Mouse (Mus musculus) gastrocnemius, postnatal 10 days (tissue): ENCODE results near the gene Gltpd2. TPM values are rescaled to one million over a fixed set of nuclear protein-coding genes. Genes with fewer than 3 reads are reported as not detected.
"Not testable (repeated sequence)": the region's sequence is repeated elsewhere in the genome, so short reads cannot be mapped to it uniquely, and the experiment has no call there.

Experiments used
- DNase-seq: peaks from one replicate; pipeline ENCODE4 v3.0.0; 2021; ENCODE audit warnings: mixed read lengths
- total RNA-seq, 2 experiments: library from RNA; stranded (reverse); gene quantifications; 2 replicates each; pipeline ENCODE4 v1.2.3; 2021

The Gltpd2 gene
- total RNA-seq, 2 experiments from 2014 or later: not detected

GRCm38 (mm10) chr11:70518436-70518835 is 560 bp upstream of the Gltpd2 start:
- DNase-seq: no peak

- DNase-seq: peak; percentile 61
Measured at GRCm38 (mm10) chr11:70520178-70520769, 1.3 kb downstream of the Gltpd2 start.

GRCm38 (mm10) chr11:70523306-70523989 is 4.5 kb downstream of the Gltpd2 start:
- not testable (repeated sequence) for DNase-seq

GRCm38 (mm10) chr11:70524782-70525181 is 5.8 kb downstream of the Gltpd2 start:
- DNase-seq: no peak

GRCm38 (mm10) chr11:70525184-70525678 is 6.2 kb downstream of the Gltpd2 start, which contains the start of gene Psmb6:
Gene Psmb6 (plus strand): TSS chr11:70525367.
- peak; percentile 76 for DNase-seq

- no peak for DNase-seq
Measured at GRCm38 (mm10) chr11:70525726-70526125, 6.7 kb downstream of the Gltpd2 start.

GRCm38 (mm10) chr11:70526211-70526610 is 7.2 kb downstream of the Gltpd2 start:
- DNase-seq: no peak

GRCm38 (mm10) chr11:70528610-70529009 is 9.6 kb downstream of the Gltpd2 start:
- no peak for DNase-seq

GRCm38 (mm10) chr11:70531065-70531464 is 12.1 kb downstream of the Gltpd2 start:
- not testable (repeated sequence) for DNase-seq

- no peak for DNase-seq
Measured at GRCm38 (mm10) chr11:70532839-70533238, 13.8 kb downstream of the Gltpd2 start, which contains the start of gene Gm40193. Gene Gm40193 (minus strand): TSS chr11:70532939.

GRCm38 (mm10) chr11:70539423-70539822 is 20.4 kb downstream of the Gltpd2 start:
- no peak for DNase-seq

- DNase-seq: peak; percentile 87
Measured at GRCm38 (mm10) chr11:70539877-70540587, 21.0 kb downstream of the Gltpd2 start, which contains the start of gene Pld2. Gene Pld2 (plus strand): TSS chr11:70540064.

- DNase-seq: no peak
Measured at GRCm38 (mm10) chr11:70540928-70541327, 21.9 kb downstream of the Gltpd2 start.

GRCm38 (mm10) chr11:70541415-70541814 is 22.4 kb downstream of the Gltpd2 start:
- DNase-seq: no peak

GRCm38 (mm10) chr11:70544496-70544895 is 25.5 kb downstream of the Gltpd2 start:
- peak; percentile 20 for DNase-seq

GRCm38 (mm10) chr11:70551526-70551925 is 32.5 kb downstream of the Gltpd2 start:
- no peak for DNase-seq

- DNase-seq: no peak
Measured at GRCm38 (mm10) chr11:70553940-70554339, 34.9 kb downstream of the Gltpd2 start.

- no peak for DNase-seq
Measured at GRCm38 (mm10) chr11:70557545-70557944, 38.5 kb downstream of the Gltpd2 start.

GRCm38 (mm10) chr11:70561937-70562286 is 42.9 kb downstream of the Gltpd2 start:
- no peak for DNase-seq

GRCm38 (mm10) chr11:70562287-70562994 is 43.4 kb downstream of the Gltpd2 start, which contains the start of gene Mink1:
Gene Mink1 (plus strand): TSS chr11:70562881.
- peak; percentile 90 for DNase-seq

GRCm38 (mm10) chr11:70562995-70563469 is 44.0 kb downstream of the Gltpd2 start:
- DNase-seq: no peak
